Mouse (Mus musculus) bone marrow, adult 2 months (tissue): ENCODE measurements around the gene 4930558C23Rik.

Experiments
- CTCF ChIP-seq: fragments of 200-500 bp; IDR thresholded peaks from 2 replicates; pipeline ENCODE4 v1.5.1; 2011; ENCODE audit warnings: low read length, control low read depth; ENCODE audit not compliant: control insufficient read depth, insufficient read depth
- POLR2A ChIP-seq: fragments of 200-500 bp; IDR thresholded peaks from 2 replicates; pipeline ENCODE4 v1.6.1; 2011; ENCODE audit warnings: low read depth, mild to moderate bottlenecking, control low read depth, low read length, borderline replicate concordance; ENCODE audit not compliant: control insufficient read depth

DNA sequence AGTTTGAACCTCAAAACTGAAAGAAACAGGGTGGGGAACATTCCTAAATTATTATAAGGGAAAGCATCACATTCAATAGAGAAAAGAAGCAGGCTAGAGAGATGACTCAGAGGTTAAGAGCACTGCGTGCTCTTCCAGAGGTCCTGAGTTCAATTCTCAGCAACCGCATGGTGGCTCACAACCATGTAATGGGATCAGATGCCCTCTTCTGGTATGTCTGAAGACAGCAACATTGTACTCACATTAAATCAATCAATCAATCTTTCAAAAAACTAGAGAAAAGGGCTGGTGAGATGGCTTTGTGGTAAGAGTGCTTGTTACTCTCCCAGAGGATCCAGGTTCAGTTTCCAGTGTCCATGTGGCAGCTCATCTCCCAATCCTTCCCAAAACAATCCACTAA, 6.2 kb upstream of the 4930558C23Rik start:
- TF ChIP-seq CTCF: no peak
- TF ChIP-seq POLR2A: no peak
